In genomic region chr7:30572969-30573368, GRCm38 (mm10) we compare ENCODE assay signal across 9 mouse cellular contexts. TPM values are rescaled to one million over a fixed set of nuclear protein-coding genes. Genes with fewer than 3 reads are reported as not detected.
DNase-seq lines count a peak whose midpoint lies in the region; ATAC-seq lines count a peak whose summit lies in the region.
"Had no signal": no experiment of that assay in that cellular context is flagged by ENCODE, and none has a peak within 500 bp of the region (broad histone marks: within the 10 kb centered on the region; RNA-seq: fewer than 3 reads in every experiment).

No protein-coding gene starts in this region.

- no peaks in the 10 kb centered on the region for H3K9me3 ChIP-seq in liver, embryonic 13.5 days (replicated peaks)
- H3K9me3 ChIP-seq in liver, embryonic 11.5 days (ENCODE audit: control insufficient read depth, low read length) = no peaks in the 10 kb centered on the region
- H3K9me3 ChIP-seq: G1E; limb, embryonic 15.5 days had no signal

- peaks cover 97% of the 10 kb centered on the region for H3K36me3 ChIP-seq in liver, embryonic 13.5 days
- peaks cover 81% of the 10 kb centered on the region for H3K36me3 ChIP-seq in liver, embryonic 11.5 days (ENCODE audit: control insufficient read depth, insufficient read depth, low read length)

- H3K27me3 ChIP-seq in liver, embryonic 13.5 days = no peaks in the 10 kb centered on the region
- H3K27me3 ChIP-seq in liver, embryonic 11.5 days (replicated peaks; ENCODE audit: control insufficient read depth, insufficient read depth, low read length) = no peaks in the 10 kb centered on the region
- H3K27me3 ChIP-seq: limb, embryonic 15.5 days had no signal

- peaks cover 20% of the 10 kb centered on the region for H3K4me1 ChIP-seq in liver, embryonic 13.5 days (replicated peaks)
- H3K4me1 ChIP-seq in liver, embryonic 11.5 days (replicated peaks; ENCODE audit: control insufficient read depth, insufficient read depth, low read length) = peaks cover 10% of the 10 kb centered on the region
- H3K4me1 ChIP-seq: limb, embryonic 15.5 days had no signal

- intact Hi-C loops in gastrocnemius, postnatal 36 days (cut with DNase I) = no loop called here

- no peak for ATAC-seq in liver, embryonic 13.5 days (ENCODE audit: low read depth)
- ATAC-seq in liver, embryonic 11.5 days (replicated peaks; ENCODE audit: low FRiP score) = no peak

- no peak overlapping the region for H3K4me3 ChIP-seq in liver, embryonic 13.5 days (replicated peaks)
- H3K4me3 ChIP-seq in liver, embryonic 11.5 days (ENCODE audit: low read depth, low read length) = no peak overlapping the region
- H3K4me3 ChIP-seq: limb, embryonic 15.5 days had no signal

- no peak for DNase-seq in liver, embryonic 13.5 days
- no peak for DNase-seq in liver, embryonic 11.5 days (ENCODE audit: low spot score)
- DNase-seq in cerebellum, adult 8-10 months = peak; percentile 71
- peak; percentile 71 to 75 for DNase-seq in gastrocnemius, postnatal 36 days
- peak; percentile 49 for DNase-seq in ovary, postnatal 36 days (ENCODE audit: low spot score)
- no peak for DNase-seq in left cerebral cortex, adult 8-10 months (ENCODE audit: low spot score in 2 of 2)
- DNase-seq in thymus, postnatal 36 days = no peak

- H3K4me2 ChIP-seq in liver, embryonic 13.5 days = no peak overlapping the region
- H3K4me2 ChIP-seq in liver, embryonic 11.5 days = no peak overlapping the region; the same call in 1 of the 2 replicates
- H3K4me2 ChIP-seq: limb, embryonic 15.5 days had no signal

- WGBS in liver, embryonic 13.5 days (ENCODE audit: insufficient replicate concordance) = 68% methylated on average over 2 of the region's 2 CpGs
- 78% methylated on average over 2 of the region's 2 CpGs for WGBS in liver, embryonic 11.5 days

- no peak overlapping the region for H3K27ac ChIP-seq in liver, embryonic 13.5 days
- no peak overlapping the region for H3K27ac ChIP-seq in liver, embryonic 11.5 days (ENCODE audit: low read depth, low read length)
- H3K27ac ChIP-seq: limb, embryonic 15.5 days had no signal

- H3K9ac ChIP-seq in liver, embryonic 13.5 days = peak overlapping the region; percentile 26; the same call in 1 of the 2 replicates
- no peak overlapping the region for H3K9ac ChIP-seq in liver, embryonic 11.5 days (ENCODE audit: low read depth, low read length)
- H3K9ac ChIP-seq: limb, embryonic 15.5 days had no signal

RNA-seq across cellular contexts. Expression of gene Igflr1, which starts 7.7 kb away (rescaled TPM):
- polyA plus RNA-seq in liver, embryonic 13.5 days (2015; fragmentation: Nextera tagmentation; extraction: Ambion mirVana) = 1.6 and 2.1 TPM in 2 replicates
- 3.1 and 3.7 TPM in 2 replicates for polyA plus RNA-seq in liver, embryonic 11.5 days (2014; fragmentation: Nextera tagmentation; extraction: Ambion mirVana)
- under 1 TPM in 1 of 2 experiments, not detected in 1; 0.38 TPM for total RNA-seq in gastrocnemius, postnatal 36 days (2021)
- total RNA-seq in left cerebral cortex, adult 8-10 months (2022) = 1 to 10 TPM; 2.5 to 3.8 (median 2.8) TPM
- total RNA-seq: G1E had no signal

RNA-seq across cellular contexts. Expression of gene Psenen, which starts 9.5 kb away (rescaled TPM):
- polyA plus RNA-seq in liver, embryonic 13.5 days (2015; fragmentation: Nextera tagmentation; extraction: Ambion mirVana) = 80.1 and 81.3 TPM in 2 replicates
- 85.2 and 102 TPM in 2 replicates for polyA plus RNA-seq in liver, embryonic 11.5 days (2014; fragmentation: Nextera tagmentation; extraction: Ambion mirVana)
- total RNA-seq in gastrocnemius, postnatal 36 days (2021) = 10 to 100 TPM; 95.1 to 99.1 TPM
- total RNA-seq in left cerebral cortex, adult 8-10 months (2022) = 100 to 1,000 TPM in 3 of 4 experiments, 10 to 100 TPM in 1; 97.2 to 102 (median 101) TPM

RNA-seq across cellular contexts. Expression of gene Gm49396, which starts 9.8 kb away (rescaled TPM):
- 3.4 and 3.8 TPM in 2 replicates for polyA plus RNA-seq in liver, embryonic 13.5 days (2015; fragmentation: Nextera tagmentation; extraction: Ambion mirVana)
- polyA plus RNA-seq in liver, embryonic 11.5 days (2014; fragmentation: Nextera tagmentation; extraction: Ambion mirVana) = 6.8 and 8.0 TPM in 2 replicates
- total RNA-seq in gastrocnemius, postnatal 36 days (2021) = 1 to 10 TPM; 1.8 TPM
- total RNA-seq in left cerebral cortex, adult 8-10 months (2022) = 1 to 10 TPM; 5.7 to 7.5 (median 6.3) TPM

RNA-seq across cellular contexts. Expression of gene U2af1l4, which starts 9.9 kb away (rescaled TPM):
- polyA plus RNA-seq in liver, embryonic 13.5 days (2015; fragmentation: Nextera tagmentation; extraction: Ambion mirVana) = 49.4 TPM in 2 replicates
- 71.0 and 73.1 TPM in 2 replicates for polyA plus RNA-seq in liver, embryonic 11.5 days (2014; fragmentation: Nextera tagmentation; extraction: Ambion mirVana)
- total RNA-seq in gastrocnemius, postnatal 36 days (2021) = 10 to 100 TPM; 51.8 to 52.3 TPM
- 10 to 100 TPM; 61.5 to 76.6 (median 71.7) TPM for total RNA-seq in left cerebral cortex, adult 8-10 months (2022)

RNA-seq across cellular contexts. Expression of gene Lin37, which starts 13.3 kb away (rescaled TPM):
- 25.3 and 31.9 TPM in 2 replicates for polyA plus RNA-seq in liver, embryonic 13.5 days (2015; fragmentation: Nextera tagmentation; extraction: Ambion mirVana)
- 38.7 and 41.0 TPM in 2 replicates for polyA plus RNA-seq in liver, embryonic 11.5 days (2014; fragmentation: Nextera tagmentation; extraction: Ambion mirVana)
- total RNA-seq in gastrocnemius, postnatal 36 days (2021) = 10 to 100 TPM in 1 of 2 experiments, 1 to 10 TPM in 1; 9.6 to 12.4 TPM
- 10 to 100 TPM; 33.8 to 45.0 (median 41.1) TPM for total RNA-seq in left cerebral cortex, adult 8-10 months (2022)

Comparison
In these comparisons a context has a peak if more than half of its experiments do, and no peak if none do; other contexts are left out.
1. DNase-seq: peak in cerebellum, adult 8-10 months (single experiment), gastrocnemius, postnatal 36 days (2 of 2) and ovary, postnatal 36 days (single experiment); none in liver, embryonic 13.5 days (single experiment), liver, embryonic 11.5 days (single experiment), left cerebral cortex, adult 8-10 months (0 of 2) and thymus, postnatal 36 days (0 of 2).